Mouse (Mus musculus) small intestine, adult 2 months (tissue): ENCODE results near the gene Zdhhc9. TPM values are rescaled to one million over a fixed set of nuclear protein-coding genes. Genes with fewer than 3 reads are reported as not detected.

Experiments used
- H3K27ac ChIP-seq: fragments of 200-500 bp; 2 replicates; pipeline ENCODE4 v1.5.1; 2012; ENCODE audit warnings: low read depth, low read length, control low read depth, inconsistent platforms; ENCODE audit not compliant: insufficient read depth
- H3K27me3 ChIP-seq: fragments of 200-500 bp; 2 replicates; pipeline ENCODE4 v1.6.1; 2012; ENCODE audit warnings: mild to moderate bottlenecking, moderate library complexity, low read length, inconsistent platforms; ENCODE audit not compliant: control insufficient read depth, insufficient read depth
- H3K36me3 ChIP-seq: fragments of 200-500 bp; 2 replicates; pipeline ENCODE4 v1.6.1; 2012; ENCODE audit warnings: mild to moderate bottlenecking, low read length, control low read depth, inconsistent platforms; ENCODE audit not compliant: control insufficient read depth, insufficient read depth
- H3K4me1 ChIP-seq: fragments of 200-500 bp; 2 replicates; pipeline ENCODE4 v1.6.1; 2012; ENCODE audit warnings: low read length, inconsistent platforms, mixed read lengths; ENCODE audit not compliant: control insufficient read depth, insufficient read depth, insufficient read length
- H3K4me3 ChIP-seq: fragments of 200-500 bp; 2 replicates; pipeline ENCODE4 v1.5.1; 2012; ENCODE audit warnings: low read depth, mild to moderate bottlenecking, control low read depth, inconsistent platforms, low read length, moderate library complexity
- CTCF ChIP-seq: fragments of 200-500 bp; IDR thresholded peaks from 2 replicates; pipeline ENCODE4 v1.5.1; 2012; ENCODE audit warnings: low read depth, mild to moderate bottlenecking, control low read depth, inconsistent platforms, low read length, moderate library complexity, mixed read lengths; ENCODE audit not compliant: insufficient replicate concordance, insufficient read length; ENCODE audit errors: extremely low read depth
- POLR2A ChIP-seq: fragments of 200-500 bp; IDR thresholded peaks from 2 replicates; pipeline ENCODE4 v1.6.1; 2012; ENCODE audit warnings: low read depth, mild to moderate bottlenecking, control low read depth, inconsistent platforms, low read length, moderate library complexity
- WGBS: fragments of 180-500 bp; shearing (Covaris S2); methylation state at CpG from one replicate; pipeline ENCODE4 v1.1.7; 2018; 5-methylcytosine and 5-hydroxymethylcytosine counted together
- polyA plus RNA-seq: library from polyadenylated mRNA; depleted of rRNA; stranded (reverse); fragments of >200 nt; gene quantifications from 2 replicates; pipeline ENCODE4 v1.2.3, GENCODE M21; 2012

Zdhhc9 gene
- polyA plus RNA-seq, 1 experiment: 36.2 TPM

GRCm38 (mm10) chrX:48201973-48202372 lies 6.7 kb downstream of the Zdhhc9 start:
- Histone ChIP-seq H3K27me3 (no peaks in the 10 kb centered on the region), H3K4me3 (no peak overlapping the region), H3K36me3 (peaks cover 6% of the 10 kb centered on the region; the same call in 1 of the 2 replicates), H3K27ac (0 out of 2 replicates have a peak overlapping the region, but pooled peaks have one; percentile 15), H3K4me1 (peaks cover 17% of the 10 kb centered on the region; the same call in 1 of the 2 replicates)
- WGBS: 66% methylated on average over 7 of the region's 7 CpGs
- TF ChIP-seq POLR2A (no peak), CTCF (no peak)

GRCm38 (mm10) chrX:48200699-48201098 lies 8.0 kb downstream of the Zdhhc9 start:
- peaks cover 15% of the 10 kb centered on the region; the same call in 1 of the 2 replicates for H3K4me1 ChIP-seq
- peak overlapping the region; percentile 83 for H3K27ac ChIP-seq
- H3K4me3 ChIP-seq: no peak overlapping the region
- peaks cover 6% of the 10 kb centered on the region; the same call in 1 of the 2 replicates for H3K36me3 ChIP-seq
- no peaks in the 10 kb centered on the region for H3K27me3 ChIP-seq
- WGBS: 37% methylated on average over 3 of the region's 3 CpGs
- TF ChIP-seq CTCF (no peak), POLR2A (no peak)

GRCm38 (mm10) chrX:48199026-48199425 lies 9.7 kb downstream of the Zdhhc9 start:
- Histone ChIP-seq H3K27me3 (no peaks in the 10 kb centered on the region), H3K27ac (no peak overlapping the region), H3K4me1 (peaks cover 15% of the 10 kb centered on the region; the same call in 1 of the 2 replicates), H3K4me3 (no peak overlapping the region), H3K36me3 (peaks cover 10% of the 10 kb centered on the region)
- TF ChIP-seq POLR2A: no peak
- TF ChIP-seq CTCF: no peak
- 80% methylated on average over 2 of the region's 2 CpGs for WGBS

GRCm38 (mm10) chrX:48197856-48198255 lies 10.8 kb downstream of the Zdhhc9 start:
- Histone ChIP-seq H3K27me3 (no peaks in the 10 kb centered on the region), H3K27ac (no peak overlapping the region), H3K4me1 (peaks cover 15% of the 10 kb centered on the region; the same call in 1 of the 2 replicates), H3K4me3 (no peak overlapping the region), H3K36me3 (peaks cover 17% of the 10 kb centered on the region)
- TF ChIP-seq POLR2A: no peak
- TF ChIP-seq CTCF: no peak
- 56% methylated on average over 3 of the region's 3 CpGs for WGBS

- Histone ChIP-seq H3K4me1 (no peaks in the 10 kb centered on the region), H3K27ac (no peak overlapping the region), H3K27me3 (no peaks in the 10 kb centered on the region), H3K4me3 (no peak overlapping the region), H3K36me3 (peaks cover 20% of the 10 kb centered on the region)
- TF ChIP-seq POLR2A: no peak
- no peak for TF ChIP-seq CTCF
- WGBS: 89% methylated on average over 14 of the region's 14 CpGs
These were observed 15.2 kb downstream of the Zdhhc9 start for GRCm38 (mm10) chrX:48193235-48194152.

- Histone ChIP-seq H3K27me3 (no peaks in the 10 kb centered on the region), H3K4me3 (no peak overlapping the region), H3K36me3 (peaks cover 20% of the 10 kb centered on the region), H3K27ac (no peak overlapping the region), H3K4me1 (no peaks in the 10 kb centered on the region)
- TF ChIP-seq POLR2A (no peak), CTCF (no peak)
- WGBS: 59% methylated on average over 6 of the region's 6 CpGs
These were observed 17.4 kb downstream of the Zdhhc9 start for GRCm38 (mm10) chrX:48191261-48191660.

- no peak overlapping the region for H3K27ac ChIP-seq
- 35% methylated on average over 3 of the region's 3 CpGs for WGBS
- H3K27me3 ChIP-seq: no peaks in the 10 kb centered on the region
- H3K4me3 ChIP-seq: no peak overlapping the region
- TF ChIP-seq POLR2A (no peak), CTCF (no peak)
- H3K4me1 ChIP-seq: 0 out of 2 replicates have a peak, but pooled peaks cover 2% of the 10 kb centered on the region
- peaks cover 17% of the 10 kb centered on the region; the same call in 1 of the 2 replicates for H3K36me3 ChIP-seq
These were observed 24.0 kb downstream of the Zdhhc9 start for GRCm38 (mm10) chrX:48184703-48185102.
